Mouse (Mus musculus) adrenal gland (tissue): ENCODE measurements at regions not wholly inside any gene's neighbourhood (a gene's known extent, or its start where the extent isn't known, plus 50 kb on each side); places are given as distances from the start of the nearest gene placed in this dataset.

Experiments used
- intact Hi-C: fragments of 180-260 bp; cut with DNase I; formaldehyde crosslinking; loops from one replicate; pipeline ENCODE4 v1.15.1; 2025

DNA sequence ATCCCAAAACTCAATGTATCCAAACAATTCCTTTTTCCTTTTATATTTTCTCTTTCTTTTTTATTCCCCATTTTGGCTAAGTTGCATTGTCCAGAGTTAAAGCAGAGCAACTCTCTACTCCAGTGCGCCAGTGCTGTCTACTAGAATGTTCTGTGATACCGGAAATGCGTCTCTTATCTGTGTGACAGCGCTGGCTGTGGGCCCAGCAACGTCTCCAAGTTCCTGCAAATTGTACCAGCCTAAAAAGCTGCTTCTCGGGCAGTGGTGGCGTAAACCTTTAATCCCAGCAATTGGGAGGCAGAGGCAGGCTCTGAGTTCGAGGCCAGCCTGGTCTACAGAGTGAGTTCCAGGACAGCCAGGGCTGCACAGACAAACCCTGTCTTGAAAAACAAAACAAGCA is 59.4 kb downstream of the Cox18 start:
- intact Hi-C loops = no loop called here

DNA sequence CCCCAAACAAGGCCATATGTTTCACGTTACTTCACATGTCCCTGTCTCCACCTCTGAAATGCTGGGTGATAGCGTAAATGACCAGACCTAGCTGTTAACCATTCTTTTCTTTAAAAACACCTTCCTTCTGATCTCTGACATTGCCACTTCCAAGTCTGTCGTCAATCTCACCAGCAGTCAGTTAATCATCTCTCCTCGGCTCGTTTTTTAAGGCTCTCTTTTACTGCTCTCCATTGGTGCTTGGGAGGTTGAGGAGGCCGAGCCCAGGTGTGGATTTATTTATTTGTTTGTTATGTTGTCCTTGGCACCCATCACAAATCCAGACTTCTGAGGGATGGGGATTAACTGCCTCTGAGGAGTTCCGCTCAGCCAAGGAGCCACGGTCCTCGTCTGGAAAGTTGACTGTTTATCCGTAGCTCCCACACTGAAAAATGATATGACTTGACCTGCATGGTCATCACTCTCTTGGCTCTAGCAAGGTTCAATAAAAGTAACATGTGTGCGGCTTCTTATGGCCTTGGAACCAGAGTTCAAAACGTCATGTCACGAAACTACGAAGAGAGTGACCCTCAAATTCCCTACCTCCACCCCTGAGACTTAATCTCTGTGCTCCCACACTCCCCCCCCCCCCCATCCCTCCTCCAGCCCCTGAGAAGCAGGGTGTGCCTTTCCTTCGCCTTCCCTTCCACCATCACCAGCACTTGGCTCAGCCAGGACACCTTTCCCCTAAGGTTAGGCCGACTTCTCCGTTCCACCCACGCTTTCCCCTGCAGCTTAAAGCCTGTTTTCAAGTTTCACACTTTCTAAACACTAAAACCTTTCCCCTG is 60.6 kb downstream of the Cox18 start:
- intact Hi-C loops = no loop called here

GRCm38 (mm10) chr5:90160281-90160680 is 63.5 kb downstream of the Cox18 start:
- intact Hi-C loops = no loop called here

DNA sequence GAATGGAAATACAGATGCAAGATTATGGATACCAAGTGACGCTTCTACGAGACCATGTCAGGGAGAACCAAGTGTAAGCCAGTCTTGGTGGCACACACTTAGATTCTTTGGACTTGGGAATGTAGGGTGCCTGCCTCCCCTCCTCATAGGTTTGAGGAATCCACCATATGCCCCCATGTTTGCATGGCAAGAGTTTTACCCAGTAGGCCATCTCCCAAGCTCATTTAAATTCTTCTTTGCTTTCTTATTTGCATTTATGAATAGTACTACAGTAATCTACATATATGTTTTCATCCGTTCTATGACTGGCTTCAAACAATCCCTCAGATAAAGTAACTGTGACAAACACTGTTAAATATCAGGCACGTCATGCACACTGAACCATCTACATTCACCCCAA is 67.3 kb downstream of the Cox18 start:
- intact Hi-C loops = no loop called here

GRCm38 (mm10) chr5:90149611-90150532 is 73.9 kb downstream of the Cox18 start:
- intact Hi-C loops = no loop called here

DNA sequence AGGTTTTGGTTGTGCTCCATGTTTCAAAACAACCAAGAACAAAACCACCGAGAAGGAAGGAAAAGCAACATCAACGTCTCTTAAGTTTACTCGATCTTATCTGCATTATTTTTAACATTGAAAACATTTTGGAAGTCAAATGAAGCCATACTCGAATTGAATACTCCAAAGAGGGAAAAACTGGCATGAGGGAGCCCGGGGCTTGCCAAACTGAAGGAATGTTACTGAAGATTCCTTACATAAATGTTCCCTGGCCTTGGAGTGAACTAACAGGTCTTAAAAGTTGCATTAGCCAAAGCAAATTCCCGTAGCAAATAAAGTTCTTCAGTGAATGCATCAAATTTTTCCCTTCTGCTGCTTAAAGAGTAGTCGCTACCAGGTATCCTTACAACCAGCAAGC is 87.8 kb downstream of the Cox18 start:
- intact Hi-C loops = no loop called here

DNA sequence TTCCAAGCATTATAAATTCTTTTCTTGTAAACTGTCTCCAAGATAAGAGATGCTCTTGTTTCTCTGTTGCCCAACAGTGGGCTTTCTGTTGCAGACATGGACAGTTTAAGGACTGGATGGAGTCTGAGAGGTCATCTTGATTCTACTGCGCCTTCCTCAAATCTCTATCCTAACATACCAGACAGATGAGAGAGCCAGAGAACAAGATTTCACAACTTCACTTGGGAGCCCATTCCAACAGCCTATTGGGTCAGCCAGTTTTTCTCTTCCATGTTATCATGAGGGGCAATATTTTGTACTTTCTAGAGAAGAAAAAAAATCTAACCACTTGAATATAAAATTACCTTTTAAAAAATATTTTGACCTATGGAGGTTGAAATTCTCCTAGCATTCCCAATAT is 116.8 kb downstream of the Cox18 start:
- intact Hi-C loops = no loop called here

- intact Hi-C loops = no loop called here
These were observed 119.1 kb downstream of the Cox18 start for GRCm38 (mm10) chr5:90104672-90105071.

DNA sequence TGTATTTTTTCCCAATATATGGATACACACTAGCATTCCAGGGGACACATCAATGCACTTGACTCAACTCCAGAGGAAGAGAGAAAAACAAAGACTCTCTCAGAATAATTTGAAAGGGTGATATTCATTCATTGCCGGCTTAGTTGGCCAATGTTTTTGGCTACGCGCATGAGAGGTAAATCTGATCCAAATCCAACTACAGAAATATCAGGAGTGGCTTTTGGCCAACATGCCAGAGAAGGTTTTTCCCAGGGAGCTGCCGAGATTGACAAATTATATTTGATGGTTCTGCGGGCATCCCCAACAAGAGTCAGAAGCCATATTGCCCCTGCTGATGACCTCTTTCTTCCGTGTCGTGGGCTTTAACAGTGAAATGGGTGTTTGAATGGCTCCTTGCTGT is 135.3 kb downstream of the Cox18 start:
- intact Hi-C loops = no loop called here

- intact Hi-C loops = no loop called here
These were observed 137.3 kb downstream of the Cox18 start for GRCm38 (mm10) chr5:90086491-90086890.

- intact Hi-C loops = no loop called here
These were observed 146.7 kb downstream of the Cox18 start for GRCm38 (mm10) chr5:90077025-90077536.

DNA sequence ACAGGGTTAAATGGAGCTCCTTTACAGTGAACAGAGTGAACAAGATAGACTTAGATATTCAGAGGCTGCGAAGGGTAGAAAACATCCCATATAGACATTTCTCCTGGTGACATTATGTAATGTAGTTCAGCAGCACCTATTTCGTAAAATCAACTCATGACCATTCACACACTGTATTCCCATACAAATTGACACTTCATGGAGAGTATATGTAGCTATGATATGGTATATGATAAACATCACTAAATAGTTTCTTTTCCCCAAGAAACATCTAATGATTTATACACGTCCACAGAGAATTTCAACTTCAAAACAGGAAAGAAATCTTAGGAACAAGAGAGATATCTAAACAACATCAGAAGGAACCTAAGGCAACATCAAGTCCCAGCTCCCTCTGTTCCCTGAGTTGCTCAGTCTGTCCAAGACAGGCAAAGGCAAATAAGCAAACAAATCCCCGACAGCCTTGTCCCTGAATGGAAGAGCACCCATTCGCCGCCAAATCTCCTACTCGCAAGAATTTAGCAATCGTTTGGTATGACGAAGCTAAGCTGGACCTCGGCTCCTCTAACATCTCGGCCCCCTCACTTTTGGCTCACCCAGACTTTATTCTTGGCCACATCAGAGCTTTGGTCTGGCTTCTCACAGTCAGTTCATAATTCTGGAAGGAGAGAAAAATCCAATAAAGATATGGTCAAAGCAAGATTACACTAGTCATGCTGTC is 148.0 kb downstream of the Cox18 start:
- intact Hi-C loops = no loop called here

- intact Hi-C loops = no loop called here
These were observed 152.0 kb downstream of the Cox18 start for GRCm38 (mm10) chr5:90071806-90072205.

DNA sequence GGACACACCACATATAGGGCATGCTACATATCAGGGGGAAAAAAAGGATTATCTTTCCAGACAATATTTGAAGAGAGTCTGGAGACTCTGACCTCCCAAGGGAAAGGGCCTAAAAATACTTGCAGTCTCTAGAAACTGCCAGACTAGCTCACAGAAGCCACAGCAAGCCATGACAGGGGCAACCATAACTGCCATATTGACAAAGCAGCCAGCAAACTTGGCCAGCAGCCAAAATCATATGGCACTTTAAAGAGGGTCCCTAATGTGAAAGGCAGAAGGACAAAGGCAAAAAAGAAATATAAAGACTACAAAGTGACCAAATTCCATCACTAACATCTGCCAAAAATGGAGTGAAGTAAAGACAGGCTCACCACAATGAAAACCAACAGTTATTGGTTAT is 155.2 kb downstream of the Cox18 start:
- intact Hi-C loops = no loop called here

DNA sequence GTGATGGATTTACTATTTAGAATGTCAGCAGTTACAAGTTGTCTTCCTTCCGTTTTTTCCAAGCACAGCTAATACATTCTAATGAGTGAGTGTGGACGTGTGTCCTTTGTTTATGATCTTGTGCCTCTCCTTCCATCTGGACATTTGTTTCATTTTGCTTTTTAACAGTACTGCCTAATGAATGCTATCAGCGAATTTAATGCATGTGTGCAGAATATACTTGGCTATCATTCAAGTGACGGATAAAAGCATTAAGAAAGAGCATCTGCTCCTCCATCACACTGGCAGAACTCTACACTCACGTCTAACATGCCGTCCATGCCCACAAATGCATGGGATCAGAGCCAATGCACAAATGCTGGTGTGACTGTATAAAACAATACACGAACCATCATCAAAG is 156.0 kb downstream of the Cox18 start:
- intact Hi-C loops = no loop called here

DNA sequence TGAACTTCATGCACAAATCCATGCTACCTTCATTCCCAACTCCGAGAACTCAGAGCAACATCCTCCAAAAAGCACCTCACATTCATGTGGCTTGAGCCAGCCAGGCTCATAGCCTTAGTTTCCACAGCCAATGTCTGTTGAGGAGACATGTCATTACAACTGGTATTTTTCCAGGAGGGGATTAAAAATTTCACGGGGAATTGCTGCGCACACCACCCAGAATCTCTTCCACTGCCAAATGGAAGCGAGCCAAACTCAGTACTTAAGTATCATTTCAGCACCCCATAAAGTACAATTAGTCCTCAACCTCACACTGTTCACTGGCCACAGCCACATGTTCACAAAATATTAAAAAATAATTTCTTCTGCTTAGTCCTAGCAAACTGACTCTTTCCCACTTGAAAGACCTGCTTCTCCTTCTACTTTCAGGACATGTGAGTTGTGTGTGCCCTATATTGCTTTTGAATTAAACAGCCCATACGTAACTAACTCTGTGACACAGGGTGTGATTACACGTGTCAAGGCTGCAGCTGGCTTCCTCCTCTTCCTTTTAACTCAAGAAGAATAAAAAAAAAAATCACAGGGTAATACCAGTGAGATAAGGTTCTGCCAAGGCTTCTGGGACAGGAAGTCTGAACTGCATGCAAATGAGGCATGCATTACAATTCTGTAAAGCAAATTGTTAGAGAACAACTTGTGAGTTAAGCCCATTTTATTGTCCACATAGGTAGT is 157.8 kb downstream of the Cox18 start:
- intact Hi-C loops = no loop called here

GRCm38 (mm10) chr5:90055686-90056085 is 168.1 kb downstream of the Cox18 start:
- intact Hi-C loops = loop anchor here (1.0 kb wide), 1 partner anchor 74 kb away; no protein-coding TSS in a partner anchor

DNA sequence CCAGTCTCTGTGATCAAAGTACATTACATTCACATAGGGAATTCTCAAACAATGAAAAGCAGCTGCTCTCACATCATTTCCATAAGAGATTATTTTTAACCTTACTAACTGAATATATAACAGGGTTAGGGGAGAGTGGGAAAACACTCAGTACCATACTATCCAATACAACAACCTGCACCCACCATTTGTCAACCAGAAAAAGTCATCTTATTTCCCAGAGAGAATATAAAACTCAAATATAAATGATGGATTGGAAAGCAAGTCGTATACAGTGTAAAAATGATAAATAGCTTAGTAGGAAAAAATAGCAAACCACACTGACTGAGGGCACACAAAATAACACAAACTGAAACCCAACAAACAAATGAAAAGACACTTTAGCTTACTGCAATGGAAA is 169.4 kb upstream of the Adamts3 start:
- intact Hi-C loops = no loop called here

DNA sequence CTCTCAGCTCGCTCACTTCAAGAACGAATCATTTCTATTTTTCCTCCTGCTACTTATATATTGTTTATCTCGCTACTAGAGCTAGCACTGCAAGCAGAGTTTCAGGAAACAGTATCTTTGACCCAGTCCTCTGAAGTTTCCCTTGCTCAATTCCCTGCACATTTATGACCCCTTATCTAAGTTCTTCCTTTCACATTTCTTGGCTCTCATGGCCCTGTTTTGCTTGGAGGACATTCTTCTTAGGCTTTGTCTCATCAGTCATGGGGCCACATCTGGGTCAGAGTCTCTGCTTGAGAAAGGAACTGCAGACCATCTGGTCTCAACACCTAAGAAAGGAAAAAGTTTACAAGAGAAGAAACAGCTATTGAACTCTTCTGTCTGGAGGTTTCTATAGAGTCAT is 166.7 kb upstream of the Adamts3 start:
- intact Hi-C loops = no loop called here

DNA sequence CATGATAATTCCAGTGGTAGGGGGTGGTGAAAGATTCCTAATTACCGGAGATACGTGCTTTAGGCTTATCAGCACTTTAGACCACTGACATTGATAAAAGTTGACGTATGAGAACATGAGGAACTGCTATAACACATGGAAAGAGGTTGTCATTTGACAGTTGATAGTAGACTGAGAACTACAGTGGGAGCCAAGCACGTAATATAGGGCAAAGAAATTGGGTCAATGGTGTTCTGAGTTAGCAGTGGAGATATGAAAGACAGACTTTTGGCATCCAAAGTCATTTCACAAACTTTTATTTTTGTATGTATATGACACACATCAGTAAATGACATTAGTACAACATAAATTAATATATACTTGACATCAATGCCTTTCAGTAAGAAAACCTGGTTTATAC is 159.6 kb upstream of the Adamts3 start:
- intact Hi-C loops = no loop called here

GRCm38 (mm10) chr5:90033103-90033502 is 150.0 kb upstream of the Adamts3 start:
- intact Hi-C loops = no loop called here
